Mouse (Mus musculus): Measurements from ENCODE around the gene Ccdc88c. TPM values are rescaled to one million over a fixed set of nuclear protein-coding genes. Genes with fewer than 3 reads are reported as not detected.

The Ccdc88c gene
- polyA plus RNA-seq, 1 experiment from 2014 or later: 5.9 TPM

GRCm38 (mm10) chr12:100944921-100945336, 83.9 kb downstream of the Ccdc88c start:
- H3K27ac ChIP-seq (ENCODE audit: low read length): no peak overlapping the region
- no peak overlapping the region for H3K9ac ChIP-seq (ENCODE audit: low read depth, low read length)
- ATAC-seq (ENCODE audit: low read depth): no peak
- H3K4me2 ChIP-seq (ENCODE audit: low read depth, low read length): no peak overlapping the region
- no peaks in the 10 kb centered on the region for H3K4me1 ChIP-seq (ENCODE audit: control insufficient read depth, low read depth, low read length)
- 89% methylated on average over 21 of the region's 21 CpGs for WGBS (ENCODE audit: insufficient replicate concordance)
- H3K36me3 ChIP-seq (ENCODE audit: control insufficient read depth, insufficient read depth): peaks cover 37% of the 10 kb centered on the region
- no peaks in the 10 kb centered on the region for H3K27me3 ChIP-seq (ENCODE audit: control insufficient read depth, insufficient read depth, low read depth, low read length)
- H3K4me3 ChIP-seq (ENCODE audit: low read depth, low read length): no peak overlapping the region
- no peaks in the 10 kb centered on the region for H3K9me3 ChIP-seq (replicated peaks; ENCODE audit: control insufficient read depth, low read length)

- no peaks in the 10 kb centered on the region for H3K4me1 ChIP-seq (ENCODE audit: control insufficient read depth, low read depth, low read length)
- 87% methylated on average over 4 of the region's 4 CpGs for WGBS (ENCODE audit: insufficient replicate concordance)
- ATAC-seq (ENCODE audit: low read depth): no peak
- H3K4me2 ChIP-seq (ENCODE audit: low read depth, low read length): no peak overlapping the region
- no peak overlapping the region for H3K27ac ChIP-seq (ENCODE audit: low read length)
- H3K27me3 ChIP-seq (ENCODE audit: control insufficient read depth, insufficient read depth, low read depth, low read length): no peaks in the 10 kb centered on the region
- H3K4me3 ChIP-seq (ENCODE audit: low read depth, low read length): no peak overlapping the region
- no peak overlapping the region for H3K9ac ChIP-seq (ENCODE audit: low read depth, low read length)
- no peaks in the 10 kb centered on the region for H3K9me3 ChIP-seq (replicated peaks; ENCODE audit: control insufficient read depth, low read length)
- H3K36me3 ChIP-seq (ENCODE audit: control insufficient read depth, insufficient read depth): peaks cover 48% of the 10 kb centered on the region
These were observed 85.7 kb downstream of the Ccdc88c start for GRCm38 (mm10) chr12:100943146-100943545.

- H3K4me3 ChIP-seq (ENCODE audit: low read depth, low read length): no peak overlapping the region
- peaks cover 39% of the 10 kb centered on the region for H3K36me3 ChIP-seq (ENCODE audit: control insufficient read depth, insufficient read depth)
- H3K9me3 ChIP-seq (replicated peaks; ENCODE audit: control insufficient read depth, low read length): no peaks in the 10 kb centered on the region
- H3K4me1 ChIP-seq (ENCODE audit: control insufficient read depth, low read depth, low read length): no peaks in the 10 kb centered on the region
- ATAC-seq (ENCODE audit: low read depth): no peak
- WGBS (ENCODE audit: insufficient replicate concordance): 65% methylated on average over 3 of the region's 3 CpGs
- H3K9ac ChIP-seq (ENCODE audit: low read depth, low read length): no peak overlapping the region
- no peaks in the 10 kb centered on the region for H3K27me3 ChIP-seq (ENCODE audit: control insufficient read depth, insufficient read depth, low read depth, low read length)
- no peak overlapping the region for H3K27ac ChIP-seq (ENCODE audit: low read length)
- H3K4me2 ChIP-seq (ENCODE audit: low read depth, low read length): no peak overlapping the region
These were observed 87.5 kb downstream of the Ccdc88c start for GRCm38 (mm10) chr12:100941361-100941760.

GRCm38 (mm10) chr12:100937441-100938360, 91.2 kb downstream of the Ccdc88c start:
- Histone ChIP-seq H3K4me3 (ENCODE audit: low read depth, low read length) (no peak overlapping the region), H3K27me3 (ENCODE audit: control insufficient read depth, insufficient read depth, low read depth, low read length) (no peaks in the 10 kb centered on the region), H3K27ac (ENCODE audit: low read length) (no peak overlapping the region), H3K36me3 (ENCODE audit: control insufficient read depth, insufficient read depth) (peaks cover 30% of the 10 kb centered on the region), H3K9me3 (replicated peaks; ENCODE audit: control insufficient read depth, low read length) (no peaks in the 10 kb centered on the region), H3K4me2 (ENCODE audit: low read depth, low read length) (no peak overlapping the region), H3K9ac (ENCODE audit: low read depth, low read length) (no peak overlapping the region), H3K4me1 (ENCODE audit: control insufficient read depth, low read depth, low read length) (no peaks in the 10 kb centered on the region)
- ATAC-seq (ENCODE audit: low read depth): no peak
- WGBS (ENCODE audit: insufficient replicate concordance): 76% methylated on average over 21 of the region's 21 CpGs

- Histone ChIP-seq H3K4me1 (ENCODE audit: control insufficient read depth, low read depth, low read length) (no peaks in the 10 kb centered on the region), H3K27me3 (ENCODE audit: control insufficient read depth, insufficient read depth, low read depth, low read length) (no peaks in the 10 kb centered on the region), H3K27ac (ENCODE audit: low read length) (no peak overlapping the region), H3K4me3 (ENCODE audit: low read depth, low read length) (no peak overlapping the region), H3K9me3 (replicated peaks; ENCODE audit: control insufficient read depth, low read length) (no peaks in the 10 kb centered on the region), H3K9ac (ENCODE audit: low read depth, low read length) (no peak overlapping the region), H3K36me3 (ENCODE audit: control insufficient read depth, insufficient read depth) (peaks cover 31% of the 10 kb centered on the region), H3K4me2 (ENCODE audit: low read depth, low read length) (no peak overlapping the region)
- no peak for ATAC-seq (ENCODE audit: low read depth)
- 80% methylated on average over 4 of the region's 4 CpGs for WGBS (ENCODE audit: insufficient replicate concordance)
These were observed 92.1 kb downstream of the Ccdc88c start for GRCm38 (mm10) chr12:100936737-100937136.

- 4% methylated on average over 2 of the region's 2 CpGs for WGBS (ENCODE audit: insufficient replicate concordance)
- no peaks in the 10 kb centered on the region for H3K4me1 ChIP-seq (ENCODE audit: control insufficient read depth, low read depth, low read length)
- no peak overlapping the region for H3K4me3 ChIP-seq (ENCODE audit: low read depth, low read length)
- no peaks in the 10 kb centered on the region for H3K27me3 ChIP-seq (ENCODE audit: control insufficient read depth, insufficient read depth, low read depth, low read length)
- H3K9me3 ChIP-seq (replicated peaks; ENCODE audit: control insufficient read depth, low read length): no peaks in the 10 kb centered on the region
- H3K36me3 ChIP-seq (ENCODE audit: control insufficient read depth, insufficient read depth): peaks cover 30% of the 10 kb centered on the region
- 0 out of 2 replicates have a peak, but pooled peaks have one; percentile 19 for ATAC-seq (ENCODE audit: low read depth)
- H3K27ac ChIP-seq (ENCODE audit: low read length): no peak overlapping the region
- no peak overlapping the region for H3K9ac ChIP-seq (ENCODE audit: low read depth, low read length)
- H3K4me2 ChIP-seq (ENCODE audit: low read depth, low read length): no peak overlapping the region
These were observed 92.7 kb downstream of the Ccdc88c start for GRCm38 (mm10) chr12:100936116-100936515.

- no peaks in the 10 kb centered on the region for H3K27me3 ChIP-seq (ENCODE audit: control insufficient read depth, insufficient read depth, low read depth, low read length)
- ATAC-seq (ENCODE audit: low read depth): peak; percentile 9; the same call in 1 of the 2 replicates
- peaks cover 30% of the 10 kb centered on the region for H3K36me3 ChIP-seq (ENCODE audit: control insufficient read depth, insufficient read depth)
- H3K27ac ChIP-seq (ENCODE audit: low read length): no peak overlapping the region
- no peak overlapping the region for H3K4me2 ChIP-seq (ENCODE audit: low read depth, low read length)
- no peak overlapping the region for H3K4me3 ChIP-seq (ENCODE audit: low read depth, low read length)
- no peak overlapping the region for H3K9ac ChIP-seq (ENCODE audit: low read depth, low read length)
- WGBS (ENCODE audit: insufficient replicate concordance): 71% methylated on average over 5 of the region's 5 CpGs
- H3K9me3 ChIP-seq (replicated peaks; ENCODE audit: control insufficient read depth, low read length): no peaks in the 10 kb centered on the region
- H3K4me1 ChIP-seq (ENCODE audit: control insufficient read depth, low read depth, low read length): no peaks in the 10 kb centered on the region
These were observed 94.1 kb downstream of the Ccdc88c start for GRCm38 (mm10) chr12:100934796-100935195.

GRCm38 (mm10) chr12:100931653-100932052, 97.2 kb downstream of the Ccdc88c start:
- Histone ChIP-seq H3K4me1 (ENCODE audit: control insufficient read depth, low read depth, low read length) (no peaks in the 10 kb centered on the region), H3K27me3 (ENCODE audit: control insufficient read depth, insufficient read depth, low read depth, low read length) (no peaks in the 10 kb centered on the region), H3K4me2 (ENCODE audit: low read depth, low read length) (no peak overlapping the region), H3K4me3 (ENCODE audit: low read depth, low read length) (no peak overlapping the region), H3K36me3 (ENCODE audit: control insufficient read depth, insufficient read depth) (peaks cover 33% of the 10 kb centered on the region), H3K9me3 (replicated peaks; ENCODE audit: control insufficient read depth, low read length) (no peaks in the 10 kb centered on the region), H3K9ac (ENCODE audit: low read depth, low read length) (no peak overlapping the region), H3K27ac (ENCODE audit: low read length) (no peak overlapping the region)
- WGBS (ENCODE audit: insufficient replicate concordance): 90% methylated on average over 14 of the region's 14 CpGs
- no peak for ATAC-seq (ENCODE audit: low read depth)

GRCm38 (mm10) chr12:100928286-100928685, 100.6 kb downstream of the Ccdc88c start:
- Histone ChIP-seq H3K9me3 (replicated peaks; ENCODE audit: control insufficient read depth, low read length) (no peaks in the 10 kb centered on the region), H3K4me2 (ENCODE audit: low read depth, low read length) (no peak overlapping the region), H3K4me3 (ENCODE audit: low read depth, low read length) (no peak overlapping the region), H3K9ac (ENCODE audit: low read depth, low read length) (no peak overlapping the region), H3K27me3 (ENCODE audit: control insufficient read depth, insufficient read depth, low read depth, low read length) (no peaks in the 10 kb centered on the region), H3K27ac (ENCODE audit: low read length) (no peak overlapping the region), H3K4me1 (ENCODE audit: control insufficient read depth, low read depth, low read length) (no peaks in the 10 kb centered on the region), H3K36me3 (ENCODE audit: control insufficient read depth, insufficient read depth) (peaks cover 41% of the 10 kb centered on the region)
- WGBS (ENCODE audit: insufficient replicate concordance): 81% methylated on average over 9 of the region's 9 CpGs
- ATAC-seq (ENCODE audit: low read depth): no peak
